Mouse (Mus musculus): ENCODE data around the gene Prcd. TPM values are rescaled to one million over a fixed set of nuclear protein-coding genes. Genes with fewer than 3 reads are reported as not detected.
"Not testable (repeated sequence)": the region's sequence is repeated elsewhere in the genome, so short reads cannot be mapped to it uniquely, and the experiment has no call there.

Gene Prcd
- total RNA-seq (2021) = 1 to 10 TPM; 4.1 to 6.0 TPM
- long read RNA-seq, experiment 1, partial matches to known transcripts = 2 of 8 reads
- long read RNA-seq, experiment 1, other reads (novel, unspliced or antisense) = 5 of 8 reads
- long read RNA-seq, experiment 2, partial matches to known transcripts = 0 of 4 reads
- long read RNA-seq, experiment 2, other reads (novel, unspliced or antisense) = 3 of 4 reads

GRCm38 (mm10) chr11:116653234-116653633, at the start of gene Prcd:
TSS of gene Prcd (plus strand) at chr11:116653534.
- no peak for DNase-seq

GRCm38 (mm10) chr11:116604097-116604496, 49.2 kb upstream of the Prcd start:
- no peak for DNase-seq

GRCm38 (mm10) chr11:116607717-116608116, 45.6 kb upstream of the Prcd start:
- DNase-seq = no peak

GRCm38 (mm10) chr11:116609965-116610630, 43.2 kb upstream of the Prcd start:
- no peak for DNase-seq

GRCm38 (mm10) chr11:116611168-116611567, 42.2 kb upstream of the Prcd start:
- not testable (repeated sequence) for DNase-seq

GRCm38 (mm10) chr11:116611883-116612282, 41.5 kb upstream of the Prcd start:
- no peak for DNase-seq

- no peak for DNase-seq
Observed at GRCm38 (mm10) chr11:116612554-116612953, 40.8 kb upstream of the Prcd start.

- no peak for DNase-seq
Observed at GRCm38 (mm10) chr11:116613234-116613633, 40.1 kb upstream of the Prcd start.

GRCm38 (mm10) chr11:116615735-116616437, 37.4 kb upstream of the Prcd start:
- peak; percentile 52 for DNase-seq

GRCm38 (mm10) chr11:116616438-116617118, 36.8 kb upstream of the Prcd start:
- DNase-seq = no peak

GRCm38 (mm10) chr11:116617641-116618040, 35.7 kb upstream of the Prcd start:
- peak; percentile 55 for DNase-seq

GRCm38 (mm10) chr11:116618666-116619065, 34.7 kb upstream of the Prcd start:
- no peak for DNase-seq

- DNase-seq = no peak
Observed at GRCm38 (mm10) chr11:116619156-116619555, 34.2 kb upstream of the Prcd start.

- DNase-seq = no peak
Observed at GRCm38 (mm10) chr11:116619561-116619960, 33.8 kb upstream of the Prcd start.

- no peak for DNase-seq
Observed at GRCm38 (mm10) chr11:116620073-116620472, 33.3 kb upstream of the Prcd start.

GRCm38 (mm10) chr11:116620559-116621253, 32.6 kb upstream of the Prcd start:
- DNase-seq = no peak

- DNase-seq = peak; percentile 93
Observed at GRCm38 (mm10) chr11:116621258-116621704, 32.1 kb upstream of the Prcd start.

- no peak for DNase-seq
Observed at GRCm38 (mm10) chr11:116623281-116624124, 29.8 kb upstream of the Prcd start.

GRCm38 (mm10) chr11:116624131-116624832, 29.1 kb upstream of the Prcd start:
- DNase-seq = peak; percentile 93
